Mouse (Mus musculus) ES-E14 (cell line): ENCODE data around the gene Olfr692. TPM values are rescaled to one million over a fixed set of nuclear protein-coding genes. Genes with fewer than 3 reads are reported as not detected.

ENCODE experiments used
- DNase-seq: peaks from one replicate; pipeline ENCODE4 v3.0.0-alpha.2; 2013; ENCODE audit warnings: low read depth, low spot score
- H3K27ac ChIP-seq: 2 replicates; pipeline ENCODE4 v1.5.1; 2012; ENCODE audit warnings: low read depth, mild to moderate bottlenecking, low read length, moderate library complexity, mixed read lengths; ENCODE audit not compliant: poor library complexity, insufficient read depth, severe bottlenecking
- H3K36me3 ChIP-seq: 2 replicates; pipeline ENCODE4 v1.6.1; 2012; ENCODE audit warnings: mild to moderate bottlenecking, low read length, moderate library complexity, mixed read lengths; ENCODE audit not compliant: control insufficient read depth, poor library complexity, insufficient read depth, severe bottlenecking
- H3K4me1 ChIP-seq, 2 experiments: fragments of 150-350 bp in 1 of 2; sonication (generic) in 1 of 2; 2 replicates each; pipeline ENCODE4 v1.6.1; 2012; ENCODE audit warnings: low read length in 2 of 2, mild to moderate bottlenecking in 1 of 2, mixed read lengths in 1 of 2; ENCODE audit not compliant: control insufficient read depth in 2 of 2, insufficient read depth in 2 of 2, poor library complexity in 1 of 2
- H3K4me3 ChIP-seq, 2 experiments: fragments of 150-350 bp in 1 of 2; sonication (generic) in 1 of 2; 2 replicates each; pipeline ENCODE4 v1.5.1; 2012; ENCODE audit warnings: low read length in 2 of 2, low read depth in 1 of 2, mild to moderate bottlenecking in 1 of 2, mixed read lengths in 1 of 2; ENCODE audit not compliant: insufficient read depth in 1 of 2, poor library complexity in 1 of 2, severe bottlenecking in 1 of 2
- H3K9ac ChIP-seq: 2 replicates; pipeline ENCODE4 v1.6.1; 2012; ENCODE audit warnings: low read depth, mild to moderate bottlenecking, low read length, mixed read lengths; ENCODE audit not compliant: poor library complexity, insufficient read depth, severe bottlenecking
- H3K9me3 ChIP-seq: fragments of 150-350 bp; sonication (generic); 2 replicates; pipeline ENCODE4 v1.6.1; 2012; ENCODE audit warnings: low read depth, mild to moderate bottlenecking, low read length; ENCODE audit not compliant: control insufficient read depth, insufficient read depth
- CHD2 ChIP-seq: IDR thresholded peaks from 2 replicates; pipeline ENCODE4 v1.6.1; 2014; ENCODE audit warnings: mild to moderate bottlenecking, low read depth, low read length, inconsistent platforms
- HCFC1 ChIP-seq: IDR thresholded peaks from 2 replicates; pipeline ENCODE4 v1.6.1; 2012; ENCODE audit warnings: low read length, inconsistent platforms, borderline replicate concordance; ENCODE audit not compliant: insufficient read depth
- MAFK ChIP-seq: IDR thresholded peaks from 2 replicates; pipeline ENCODE4 v1.6.1; 2014; ENCODE audit warnings: mild to moderate bottlenecking, low read depth, low read length, inconsistent platforms; ENCODE audit not compliant: insufficient read depth
- ZC3H11A ChIP-seq: IDR thresholded peaks from 2 replicates; pipeline ENCODE4 v1.6.1; 2012; ENCODE audit warnings: low read depth, mild to moderate bottlenecking, inconsistent platforms, low read length, borderline replicate concordance
- ZNF384 ChIP-seq: IDR thresholded peaks from 2 replicates; pipeline ENCODE4 v1.6.1; 2012; ENCODE audit warnings: low read depth, low read length, inconsistent platforms
- in situ Hi-C, 2 experiments: fragments of 600-800 bp; cut with MboI; formaldehyde crosslinking; loops; one replicate each; pipeline ENCODE4 v1.15.1; 2025; ENCODE audit warnings: low sequenced_read_pairs in 2 of 2, inconsistent platforms in 1 of 2; ENCODE audit not compliant: unreplicated experiment in 2 of 2
- total RNA-seq: library from RNA; depleted of rRNA; stranded (reverse); fragments of 300-350 nt; gene quantifications from 2 replicates; pipeline ENCODE4 v1.2.3, GENCODE M21; 2012; rRNA removed

Gene Olfr692
- total RNA-seq, 1 experiment: not detected

- H3K27ac ChIP-seq: no peak overlapping the region
- in situ Hi-C loops: loop anchor here in 1 of 2 experiments (10.0 kb wide), 1 partner anchor 60 kb away; no protein-coding TSS in a partner anchor
- H3K4me1 ChIP-seq: no peaks in the 10 kb centered on the region; a peak in 1 of 4 replicates
- no peak overlapping the region for H3K9ac ChIP-seq
- H3K36me3 ChIP-seq: no peaks in the 10 kb centered on the region
- TF ChIP-seq ZNF384 (no peak), CHD2 (no peak), ZC3H11A (no peak), MAFK (no peak), HCFC1 (no peak)
- no peaks in the 10 kb centered on the region for H3K9me3 ChIP-seq
- DNase-seq: no peak
- H3K4me3 ChIP-seq: no peak overlapping the region
Measured at GRCm38 (mm10) chr7:105414385-105414784, 46.4 kb downstream of the Olfr692 start.

- in situ Hi-C loops: loop anchor here in 1 of 2 experiments (10.0 kb wide), 1 partner anchor 58 kb away; no protein-coding TSS in a partner anchor
- no peak overlapping the region for H3K4me3 ChIP-seq
- TF ChIP-seq CHD2 (no peak), ZC3H11A (no peak), MAFK (no peak), ZNF384 (no peak), HCFC1 (no peak)
Measured at GRCm38 (mm10) chr7:105416529-105416928, 48.5 kb downstream of the Olfr692 start.

GRCm38 (mm10) chr7:105418106-105418505 lies 50.1 kb downstream of the Olfr692 start:
- in situ Hi-C loops: loop anchor here in 1 of 2 experiments (10.0 kb wide), 1 partner anchor 57 kb away; no protein-coding TSS in a partner anchor
- Histone ChIP-seq H3K4me1 (no peaks in the 10 kb centered on the region), H3K9me3 (no peaks in the 10 kb centered on the region), H3K9ac (no peak overlapping the region), H3K27ac (no peak overlapping the region), H3K4me3 (no peak overlapping the region), H3K36me3 (no peaks in the 10 kb centered on the region)
- no peak for DNase-seq
- TF ChIP-seq ZC3H11A (no peak), CHD2 (no peak)

More at GRCm38 (mm10) chr7:105416529-105416928, 48.5 kb downstream of the Olfr692 start:
- Histone ChIP-seq H3K27ac (no peak overlapping the region), H3K36me3 (no peaks in the 10 kb centered on the region), H3K9ac (no peak overlapping the region), H3K9me3 (no peaks in the 10 kb centered on the region), H3K4me1 (no peaks in the 10 kb centered on the region; a peak in 1 of 4 replicates)
- DNase-seq: no peak

Other genes starting within 250 kb of the Olfr692 start
- gene Olfr683, start 221.2 kb upstream of the Olfr692 start, total RNA-seq: not detected in 2 replicates
- not detected in 2 replicates for gene Olfr684, start 204.6 kb upstream of the Olfr692 start, total RNA-seq
- gene Olfr685, start 182.2 kb upstream of the Olfr692 start, total RNA-seq: not detected in 2 replicates
- not detected in 2 replicates for gene Olfr686, start 160.7 kb upstream of the Olfr692 start, total RNA-seq
- not detected in 2 replicates for gene Olfr688, start 80.1 kb upstream of the Olfr692 start, total RNA-seq
- gene Olfr689, start 57.1 kb upstream of the Olfr692 start, total RNA-seq: not detected in 2 replicates
- gene Olfr690, start 34.1 kb upstream of the Olfr692 start, total RNA-seq: not detected in 2 replicates
- gene Olfr691, start 26.0 kb upstream of the Olfr692 start, total RNA-seq: not detected in 2 replicates
- gene Gm5901, start 6.8 kb downstream of the Olfr692 start, total RNA-seq: 0.89 and 2.4 TPM in 2 replicates
- gene Fam160a2, start 31.8 kb downstream of the Olfr692 start, total RNA-seq: 29.9 and 37.6 TPM in 2 replicates
- 0.13 and 0.37 TPM in 2 replicates for gene Cnga4, start 36.3 kb downstream of the Olfr692 start, total RNA-seq
- gene Cckbr, start 57.5 kb downstream of the Olfr692 start, total RNA-seq: 0.27 and 0.58 TPM in 2 replicates
- gene Cavin3, start 114.1 kb downstream of the Olfr692 start, total RNA-seq: 2.0 and 5.3 TPM in 2 replicates
- gene Smpd1, start 186.1 kb downstream of the Olfr692 start, total RNA-seq: 19.4 and 22.8 TPM in 2 replicates
- gene Apbb1, start 213.4 kb downstream of the Olfr692 start, total RNA-seq: 14.2 and 19.9 TPM in 2 replicates
- 0.58 and 0.71 TPM in 2 replicates for gene Hpx, start 231.9 kb downstream of the Olfr692 start, total RNA-seq